Mouse (Mus musculus): ENCODE results near the gene Cabin1. TPM values are rescaled to one million over a fixed set of nuclear protein-coding genes. Genes with fewer than 3 reads are reported as not detected.

Cabin1 gene
- total and polyA plus RNA-seq, 3 experiments: 27.2 to 115 (median 54.9) TPM

GRCm38 (mm10) chr10:75705681-75706400 is 58.3 kb downstream of the Cabin1 start:
- H3K9me3 ChIP-seq (replicated peaks; ENCODE audit: insufficient read depth, low read length): no peaks in the 10 kb centered on the region
- TF ChIP-seq GATA1 (IDR thresholded peaks at IDR 0.05; ENCODE audit: low read depth, low read length): peak; percentile 87
- TF ChIP-seq ETS1 (IDR thresholded peaks at IDR 0.05; ENCODE audit: low read depth, low read length): peak; percentile 98
- no peak for TF ChIP-seq POLR2AphosphoS5 (IDR thresholded peaks at IDR 0.05; ENCODE audit: borderline replicate concordance, low read depth, low read length)
- peak; percentile 95 for TF ChIP-seq BHLHE40 (IDR thresholded peaks at IDR 0.05; ENCODE audit: borderline replicate concordance, low read depth, low read length)
- 0 out of 2 replicates have a peak, but pooled peaks have one; percentile 37 for TF ChIP-seq POLR2AphosphoS2 (IDR thresholded peaks at IDR 0.05; ENCODE audit: low read length)
- no peak for TF ChIP-seq E2F4 (IDR thresholded peaks at IDR 0.05; ENCODE audit: borderline replicate concordance, low read depth, low read length)
- TF ChIP-seq ZKSCAN1 (IDR thresholded peaks at IDR 0.05; ENCODE audit: low read depth, low read length): no peak
- TF ChIP-seq NELFE (IDR thresholded peaks at IDR 0.05; ENCODE audit: low read depth, low read length): no peak
- peak; percentile 89 for TF ChIP-seq SIN3A (IDR thresholded peaks at IDR 0.05; ENCODE audit: low read length)
- TF ChIP-seq RCOR1 (IDR thresholded peaks at IDR 0.05; ENCODE audit: low read depth, low read length): peak; percentile 71
- TF ChIP-seq MXI1 (IDR thresholded peaks at IDR 0.05; ENCODE audit: low read depth, low read length): peak; percentile 38; the same call in 1 of the 2 replicates
- peak; percentile 90 for TF ChIP-seq TCF12 (IDR thresholded peaks at IDR 0.05; ENCODE audit: low read depth, low read length)
- TF ChIP-seq TAL1 (IDR thresholded peaks at IDR 0.05; ENCODE audit: low read length): peak; percentile 55
- TF ChIP-seq ZMIZ1 (IDR thresholded peaks at IDR 0.05; ENCODE audit: low read depth, low read length): no peak
- TF ChIP-seq EP300 (IDR thresholded peaks at IDR 0.05; ENCODE audit: low read depth in 1 of 2, low read length in 2 of 2): peak; percentile 83 to 87
- TF ChIP-seq SMC3 (IDR thresholded peaks at IDR 0.05; ENCODE audit: low read depth, low read length): no peak
- DNase-seq (ENCODE audit: low read depth, low spot score): peak; percentile 61
- no peak overlapping the region for H3K27ac ChIP-seq (ENCODE audit: control insufficient read depth, low read depth, low read length)
- no peaks in the 10 kb centered on the region for H3K27me3 ChIP-seq (ENCODE audit: control insufficient read depth in 1 of 2, insufficient read depth in 2 of 2, low read length in 2 of 2)
- H3K36me3 ChIP-seq (ENCODE audit: control insufficient read depth in 1 of 2, insufficient read depth in 2 of 2, low read length in 2 of 2): peaks cover 5 to 19% of the 10 kb centered on the region in 2 experiments
- no peaks in the 10 kb centered on the region for H3K79me2 ChIP-seq (ENCODE audit: control insufficient read depth, insufficient read depth, low read length, poor library complexity)
- no peak overlapping the region for H3K4me3 ChIP-seq (ENCODE audit: control insufficient read depth in 1 of 2, insufficient read depth in 1 of 2, low read depth in 2 of 2, low read length in 2 of 2)
- no peak overlapping the region for H3K9ac ChIP-seq (ENCODE audit: control insufficient read depth, low read depth, low read length, poor library complexity, severe bottlenecking)
- peaks cover 0 to 15% of the 10 kb centered on the region in 2 experiments; a peak in 3 of 4 replicates for H3K4me1 ChIP-seq (ENCODE audit: control insufficient read depth in 1 of 2, insufficient read depth in 2 of 2, low read length in 2 of 2)

- Histone ChIP-seq H3K27me3 (ENCODE audit: control insufficient read depth in 1 of 2, insufficient read depth in 2 of 2, low read length in 2 of 2) (no peaks in the 10 kb centered on the region), H3K9me3 (replicated peaks; ENCODE audit: insufficient read depth, low read length) (no peaks in the 10 kb centered on the region), H3K36me3 (ENCODE audit: control insufficient read depth in 1 of 2, insufficient read depth in 2 of 2, low read length in 2 of 2) (peaks cover 5 to 19% of the 10 kb centered on the region in 2 experiments), H3K4me3 (ENCODE audit: control insufficient read depth in 1 of 2, insufficient read depth in 1 of 2, low read depth in 2 of 2, low read length in 2 of 2) (no peak overlapping the region), H3K79me2 (ENCODE audit: control insufficient read depth, insufficient read depth, low read length, poor library complexity) (no peaks in the 10 kb centered on the region), H3K27ac (ENCODE audit: control insufficient read depth, low read depth, low read length) (no peak overlapping the region), H3K9ac (ENCODE audit: control insufficient read depth, low read depth, low read length, poor library complexity, severe bottlenecking) (no peak overlapping the region), H3K4me1 (ENCODE audit: control insufficient read depth in 1 of 2, insufficient read depth in 2 of 2, low read length in 2 of 2) (peaks cover 0 to 15% of the 10 kb centered on the region in 2 experiments; a peak in 3 of 4 replicates)
- no peak for DNase-seq (ENCODE audit: low read depth, low spot score)
- TF ChIP-seq MAFK (IDR thresholded peaks at IDR 0.05; ENCODE audit: borderline replicate concordance, low read depth, low read length) (no peak), ETS1 (IDR thresholded peaks at IDR 0.05; ENCODE audit: low read depth, low read length) (no peak)
Measured at GRCm38 (mm10) chr10:75704212-75705185, 59.6 kb downstream of the Cabin1 start.
